Mouse (Mus musculus): ENCODE results near the gene Slc22a3. TPM values are rescaled to one million over a fixed set of nuclear protein-coding genes. Genes with fewer than 3 reads are reported as not detected.
A peak's percentile ranks its signal among the peaks of the same experiment; 100 is the strongest.

Slc22a3 gene
- total and polyA plus RNA-seq, 2 experiments = 2.3 to 2.5 TPM

DNA sequence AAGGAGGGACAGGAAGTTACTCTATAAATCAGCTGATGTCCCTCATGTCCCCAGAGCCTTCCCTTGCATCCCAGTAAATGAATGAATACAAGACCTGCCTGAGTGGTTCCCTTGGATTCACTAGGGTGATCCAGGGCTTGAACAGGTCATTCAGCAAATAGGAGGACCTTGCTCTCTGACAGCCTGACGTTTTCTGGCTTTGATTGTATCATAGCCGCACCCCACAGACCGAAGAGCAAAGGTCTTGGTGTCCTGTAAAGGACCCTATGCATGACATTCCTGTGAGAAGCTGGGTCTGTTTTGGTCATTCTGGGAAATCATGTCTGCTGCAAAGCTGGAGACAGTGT, 94.6 kb downstream of the Slc22a3 start:
- no peak overlapping the region for H3K4me3 ChIP-seq (ENCODE audit: insufficient read depth, low read depth, low read length)

GRCm38 (mm10) chr17:12412181-12412890, 95.2 kb downstream of the Slc22a3 start:
- peaks cover 93% of the 10 kb centered on the region for H3K36me3 ChIP-seq (ENCODE audit: control insufficient read depth, insufficient read depth, low read length)
- no peak overlapping the region for H3K9ac ChIP-seq (ENCODE audit: low read depth, low read length)
- TF ChIP-seq POLR2A (IDR thresholded peaks at IDR 0.05; ENCODE audit: extremely low read depth, insufficient read depth, low read length) = no peak
- TF ChIP-seq CTCF (IDR thresholded peaks at IDR 0.05; ENCODE audit: low read depth, low read length) = no peak
- H3K79me2 ChIP-seq (ENCODE audit: control insufficient read depth, insufficient read depth, low read length) = no peaks in the 10 kb centered on the region
- no peaks in the 10 kb centered on the region for H3K27me3 ChIP-seq (ENCODE audit: control insufficient read depth, insufficient read depth, low read length)
- peak; percentile 43 for DNase-seq (ENCODE audit: extremely low read depth, low read depth, low spot score)
- peaks cover 6% of the 10 kb centered on the region for H3K4me1 ChIP-seq (ENCODE audit: control insufficient read depth, insufficient read depth, low read length)
- 51% methylated on average over 10 of the region's 10 CpGs for WGBS
- 0 out of 2 replicates have a peak overlapping the region, but pooled peaks have one; percentile 13 for H3K27ac ChIP-seq (replicated peaks; ENCODE audit: insufficient read depth, low read depth, low read length)
- H3K4me3 ChIP-seq (ENCODE audit: insufficient read depth, low read depth, low read length) = no peak overlapping the region

More for the DNA sequence above, 94.6 kb downstream of the Slc22a3 start:
- no peak overlapping the region for H3K9ac ChIP-seq (ENCODE audit: low read depth, low read length)
- H3K36me3 ChIP-seq (ENCODE audit: control insufficient read depth, insufficient read depth, low read length) = peaks cover 92% of the 10 kb centered on the region
- peaks cover 6% of the 10 kb centered on the region for H3K4me1 ChIP-seq (ENCODE audit: control insufficient read depth, insufficient read depth, low read length)
- no peaks in the 10 kb centered on the region for H3K27me3 ChIP-seq (ENCODE audit: control insufficient read depth, insufficient read depth, low read length)
- TF ChIP-seq CTCF (IDR thresholded peaks at IDR 0.05; ENCODE audit: low read depth, low read length) = no peak
- no peak for TF ChIP-seq POLR2A (IDR thresholded peaks at IDR 0.05; ENCODE audit: extremely low read depth, insufficient read depth, low read length)
- DNase-seq (ENCODE audit: extremely low read depth, low read depth, low spot score) = peak; percentile 72
- H3K79me2 ChIP-seq (ENCODE audit: control insufficient read depth, insufficient read depth, low read length) = no peaks in the 10 kb centered on the region
- 33% methylated on average over 3 of the region's 3 CpGs for WGBS
- H3K27ac ChIP-seq (replicated peaks; ENCODE audit: insufficient read depth, low read depth, low read length) = 0 out of 2 replicates have a peak overlapping the region, but pooled peaks have one; percentile 13

DNA sequence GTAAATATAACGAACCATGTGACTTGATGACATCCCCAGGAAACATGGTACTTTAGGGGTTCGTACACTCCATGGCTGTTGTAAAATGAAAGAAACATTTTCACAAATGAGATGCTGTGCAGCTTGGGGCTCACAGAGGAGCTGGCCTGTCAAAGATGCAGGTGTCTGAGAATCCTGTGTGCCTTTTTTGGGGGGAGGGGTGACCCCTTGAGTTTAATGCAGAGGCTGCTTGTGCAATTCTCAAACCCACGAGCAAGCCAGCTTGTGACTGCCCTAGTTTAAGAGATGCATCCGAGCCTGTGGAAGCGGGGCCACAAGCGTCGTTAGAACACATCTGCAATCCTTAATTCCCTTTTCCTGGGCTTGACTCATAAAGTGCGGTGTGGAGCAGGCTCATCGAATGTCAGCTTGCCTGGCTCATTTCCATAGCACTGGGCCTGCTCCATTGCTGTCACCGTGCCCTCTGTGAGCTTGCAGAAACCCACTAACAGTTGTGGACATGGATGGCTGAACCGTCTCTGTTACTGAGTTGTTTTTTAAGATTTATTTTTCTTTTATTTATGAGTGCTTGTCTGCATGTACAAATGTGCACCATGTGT, 98.1 kb downstream of the Slc22a3 start:
- no peak for TF ChIP-seq POLR2A (IDR thresholded peaks at IDR 0.05; ENCODE audit: extremely low read depth, insufficient read depth, low read length)
- no peak for TF ChIP-seq CTCF (IDR thresholded peaks at IDR 0.05; ENCODE audit: low read depth, low read length)
- Histone ChIP-seq H3K4me3 (ENCODE audit: insufficient read depth, low read depth, low read length) (no peak overlapping the region), H3K4me1 (ENCODE audit: control insufficient read depth, insufficient read depth, low read length) (peaks cover 8% of the 10 kb centered on the region), H3K27ac (replicated peaks; ENCODE audit: insufficient read depth, low read depth, low read length) (no peak overlapping the region), H3K79me2 (ENCODE audit: control insufficient read depth, insufficient read depth, low read length) (no peaks in the 10 kb centered on the region), H3K27me3 (ENCODE audit: control insufficient read depth, insufficient read depth, low read length) (no peaks in the 10 kb centered on the region), H3K36me3 (ENCODE audit: control insufficient read depth, insufficient read depth, low read length) (peaks cover 98% of the 10 kb centered on the region), H3K9ac (ENCODE audit: low read depth, low read length) (no peak overlapping the region)
- whole genome bisulfite sequencing = 49% methylated on average over 11 of the region's 11 CpGs
- DNase-seq (ENCODE audit: extremely low read depth, low read depth, low spot score) = peak; percentile 31

DNA sequence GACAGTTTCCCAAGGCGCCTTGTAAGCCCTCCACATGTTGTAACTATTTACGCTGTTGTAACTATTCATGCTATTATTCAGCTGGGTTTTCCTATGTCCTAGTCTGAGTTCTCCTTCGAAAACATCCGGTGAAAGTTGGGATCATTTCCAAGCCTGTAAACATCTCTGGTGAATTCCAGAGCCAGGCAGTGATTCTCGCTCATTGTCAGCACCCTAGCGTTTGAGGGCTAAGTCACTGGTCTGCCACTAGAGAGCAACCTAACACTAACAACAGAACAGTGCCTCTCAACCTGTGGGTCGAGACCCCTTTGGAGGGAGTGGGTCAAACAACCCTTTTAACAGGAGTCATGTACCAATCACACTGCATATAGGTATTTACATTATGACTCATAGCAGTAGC, 104.1 kb downstream of the Slc22a3 start:
- 24% methylated on average over 7 of the region's 7 CpGs for WGBS
- Histone ChIP-seq H3K27ac (replicated peaks; ENCODE audit: insufficient read depth, low read depth, low read length) (peak overlapping the region; percentile 25), H3K36me3 (ENCODE audit: control insufficient read depth, insufficient read depth, low read length) (peaks cover 90% of the 10 kb centered on the region), H3K4me1 (ENCODE audit: control insufficient read depth, insufficient read depth, low read length) (peaks cover 2% of the 10 kb centered on the region; the same call in 1 of the 2 replicates), H3K27me3 (ENCODE audit: control insufficient read depth, insufficient read depth, low read length) (no peaks in the 10 kb centered on the region), H3K9ac (ENCODE audit: low read depth, low read length) (no peak overlapping the region), H3K79me2 (ENCODE audit: control insufficient read depth, insufficient read depth, low read length) (no peaks in the 10 kb centered on the region), H3K4me3 (ENCODE audit: insufficient read depth, low read depth, low read length) (no peak overlapping the region)
- TF ChIP-seq CTCF (IDR thresholded peaks at IDR 0.05; ENCODE audit: low read depth, low read length) (peak; percentile 15; the same call in 1 of the 2 replicates), POLR2A (IDR thresholded peaks at IDR 0.05; ENCODE audit: extremely low read depth, insufficient read depth, low read length) (no peak)
- DNase-seq (ENCODE audit: extremely low read depth, low read depth, low spot score) = peak; percentile 68

GRCm38 (mm10) chr17:12396163-12396677, 111.3 kb downstream of the Slc22a3 start:
- H3K4me1 ChIP-seq (ENCODE audit: control insufficient read depth, insufficient read depth, low read length) = no peaks in the 10 kb centered on the region
- no peak overlapping the region for H3K9ac ChIP-seq (ENCODE audit: low read depth, low read length)
- no peak for DNase-seq (ENCODE audit: extremely low read depth, low read depth, low spot score)
- H3K36me3 ChIP-seq (ENCODE audit: control insufficient read depth, insufficient read depth, low read length) = peaks cover 90% of the 10 kb centered on the region
- no peak overlapping the region for H3K4me3 ChIP-seq (ENCODE audit: insufficient read depth, low read depth, low read length)
- TF ChIP-seq CTCF (IDR thresholded peaks at IDR 0.05; ENCODE audit: low read depth, low read length) (no peak), POLR2A (IDR thresholded peaks at IDR 0.05; ENCODE audit: extremely low read depth, insufficient read depth, low read length) (no peak)
- H3K79me2 ChIP-seq (ENCODE audit: control insufficient read depth, insufficient read depth, low read length) = no peaks in the 10 kb centered on the region
- 82% methylated on average over 9 of the region's 9 CpGs for WGBS
- no peak overlapping the region for H3K27ac ChIP-seq (replicated peaks; ENCODE audit: insufficient read depth, low read depth, low read length)
- H3K27me3 ChIP-seq (ENCODE audit: control insufficient read depth, insufficient read depth, low read length) = no peaks in the 10 kb centered on the region
